Mouse (Mus musculus): ENCODE results near the gene Cybc1.

The Cybc1 gene

GRCm38 (mm10) chr11:121216831-121217230, 12.3 kb downstream of the Cybc1 start:
- no peak for DNase-seq (ENCODE audit: low read depth, low spot score)

GRCm38 (mm10) chr11:121204161-121205006, 24.7 kb downstream of the Cybc1 start, which contains the start of the genes Hexdc and Ogfod3:
Gene Hexdc (plus strand): TSS chr11:121204433.
Gene Ogfod3 (minus strand): TSS chr11:121204711.
- peak; percentile 99 for DNase-seq (ENCODE audit: low read depth, low spot score)

GRCm38 (mm10) chr11:121203859-121204160, 25.3 kb downstream of the Cybc1 start:
- DNase-seq (ENCODE audit: low read depth, low spot score), result no peak

- peak; percentile 33 for DNase-seq (ENCODE audit: low read depth, low spot score)
Observed at GRCm38 (mm10) chr11:121201436-121202198, 27.5 kb downstream of the Cybc1 start.

GRCm38 (mm10) chr11:121200781-121201180, 28.3 kb downstream of the Cybc1 start:
- no peak for DNase-seq (ENCODE audit: low read depth, low spot score)

- no peak for DNase-seq (ENCODE audit: low read depth, low spot score)
Observed at GRCm38 (mm10) chr11:121199851-121200250, 29.3 kb downstream of the Cybc1 start.

- DNase-seq (ENCODE audit: low read depth, low spot score), result no peak
Observed at GRCm38 (mm10) chr11:121198622-121199021, 30.5 kb downstream of the Cybc1 start.

GRCm38 (mm10) chr11:121193415-121193814, 35.7 kb downstream of the Cybc1 start:
- no peak for DNase-seq (ENCODE audit: low read depth, low spot score)

GRCm38 (mm10) chr11:121192742-121193141, 36.4 kb downstream of the Cybc1 start:
- DNase-seq (ENCODE audit: low read depth, low spot score), result no peak

- no peak for DNase-seq (ENCODE audit: low read depth, low spot score)
Observed at GRCm38 (mm10) chr11:121189681-121190080, 39.4 kb downstream of the Cybc1 start.

- peak; percentile 54 for DNase-seq (ENCODE audit: low read depth, low spot score)
Observed at GRCm38 (mm10) chr11:121176285-121177270, 52.5 kb downstream of the Cybc1 start.

GRCm38 (mm10) chr11:121174234-121174633, 54.9 kb downstream of the Cybc1 start:
- no peak for DNase-seq (ENCODE audit: low read depth, low spot score)

GRCm38 (mm10) chr11:121173203-121173602, 55.9 kb downstream of the Cybc1 start:
- DNase-seq (ENCODE audit: low read depth, low spot score), result no peak

Measured in WW6 (cell line).